Mouse (Mus musculus): ENCODE data around the gene Slbp.

GRCm38 (mm10) chr5:33605314-33605713 is 47.1 kb downstream of the Slbp start:
- TF ChIP-seq CTCF (IDR thresholded peaks at IDR 0.05; ENCODE audit: borderline replicate concordance, control insufficient read depth, extremely low read depth, insufficient read depth, low read length, poor library complexity) = no peak
- TF ChIP-seq POLR2A (IDR thresholded peaks at IDR 0.05; ENCODE audit: control insufficient read depth, extremely low read depth, insufficient read depth, low read length, poor library complexity) = no peak
